Mouse (Mus musculus) embryonic facial prominence, embryonic 13.5 days (tissue): ENCODE results near the gene Ppp1cc. TPM values are rescaled to one million over a fixed set of nuclear protein-coding genes. Genes with fewer than 3 reads are reported as not detected.

Experiments
- ATAC-seq: fragments of 200-750 bp; cut with Nextera tagmentation; 2 replicates; pipeline ENCODE4 v1.8.0; 2017; ENCODE audit warnings: low read depth; ENCODE audit not compliant: insufficient number of reproducible peaks, insufficient read depth, low FRiP score, low TSS enrichment
- H3K27ac ChIP-seq: fragments of 300-500 bp; sonication (generic); 2 replicates; pipeline ENCODE4 v1.5.1; 2015; ENCODE audit warnings: moderate library complexity, mild to moderate bottlenecking, inconsistent platforms
- H3K27me3 ChIP-seq: fragments of 300-500 bp; sonication (generic); 2 replicates; pipeline ENCODE4 v1.6.1; 2015; ENCODE audit warnings: mild to moderate bottlenecking, inconsistent platforms
- H3K36me3 ChIP-seq: fragments of 300-500 bp; sonication (generic); 2 replicates; pipeline ENCODE4 v1.6.1; 2015; ENCODE audit warnings: mild to moderate bottlenecking, inconsistent platforms
- H3K4me1 ChIP-seq: fragments of 300-500 bp; sonication (generic); 2 replicates; pipeline ENCODE4 v1.6.1; 2015; ENCODE audit warnings: inconsistent platforms
- H3K4me2 ChIP-seq: fragments of 300-500 bp; sonication (generic); 2 replicates; pipeline ENCODE4 v1.6.1; 2015; ENCODE audit warnings: moderate library complexity, mild to moderate bottlenecking, inconsistent platforms
- H3K4me3 ChIP-seq: fragments of 300-500 bp; sonication (generic); 2 replicates; pipeline ENCODE4 v1.5.1; 2015; ENCODE audit warnings: mild to moderate bottlenecking, inconsistent platforms
- H3K9ac ChIP-seq: fragments of 300-500 bp; sonication (generic); 2 replicates; pipeline ENCODE4 v1.6.1; 2015; ENCODE audit warnings: mild to moderate bottlenecking, inconsistent platforms
- H3K9me3 ChIP-seq: fragments of 300-500 bp; sonication (generic); 2 replicates; pipeline ENCODE4 v1.6.1; 2016; ENCODE audit warnings: inconsistent platforms
- WGBS: fragments of 180-500 bp; shearing (Covaris S2); methylation state at CpG from one replicate; pipeline ENCODE4 v1.1.7; 2015; ENCODE audit warnings: mixed read lengths; 5-methylcytosine and 5-hydroxymethylcytosine counted together
- polyA plus RNA-seq: library from polyadenylated mRNA; unstranded; fragments of >200 nt; fragmentation: Nextera tagmentation; extraction: Ambion mirVana; gene quantifications from 2 replicates; pipeline ENCODE4 v1.2.1, GENCODE M21; 2015

The Ppp1cc gene
- polyA plus RNA-seq, 1 experiment from 2014 or later: 249 TPM

- Histone ChIP-seq H3K4me2 (no peak overlapping the region), H3K9me3 (peaks cover 5% of the 10 kb centered on the region), H3K27me3 (no peaks in the 10 kb centered on the region), H3K4me3 (no peak overlapping the region), H3K9ac (no peak overlapping the region), H3K4me1 (peaks cover 31% of the 10 kb centered on the region), H3K36me3 (peaks cover 8% of the 10 kb centered on the region), H3K27ac (no peak overlapping the region)
- WGBS: 86% methylated on average over 2 of the region's 2 CpGs
- ATAC-seq: no peak
Observed at GRCm38 (mm10) chr5:122224291-122224690, 66.2 kb downstream of the Ppp1cc start.

Other genes starting within 250 kb of the Ppp1cc start
- 4.0 and 4.8 TPM in 2 replicates for gene Cux2, start 108.2 kb upstream of the Ppp1cc start, polyA plus RNA-seq
- gene Myl2, start 57.3 kb upstream of the Ppp1cc start, polyA plus RNA-seq: 31.8 TPM in 1 of 2 replicates, not detected in the other
- gene Ccdc63, start 17.5 kb upstream of the Ppp1cc start, polyA plus RNA-seq: not detected in 2 replicates
- 8.6 and 10.0 TPM in 2 replicates for gene Hvcn1, start 48.5 kb downstream of the Ppp1cc start, polyA plus RNA-seq
- gene Tctn1, start 106.2 kb downstream of the Ppp1cc start, polyA plus RNA-seq: 5.0 and 8.0 TPM in 2 replicates
- 9.2 TPM in 2 replicates for gene Pptc7, start 126.1 kb downstream of the Ppp1cc start, polyA plus RNA-seq
- 17.1 and 21.4 TPM in 2 replicates for gene Rad9b, start 196.0 kb downstream of the Ppp1cc start, polyA plus RNA-seq
- gene Vps29, start 196.1 kb downstream of the Ppp1cc start, polyA plus RNA-seq: 191 and 192 TPM in 2 replicates
- gene Gpn3, start 213.6 kb downstream of the Ppp1cc start, polyA plus RNA-seq: 77.6 and 85.1 TPM in 2 replicates
- gene Fam216a, start 214.1 kb downstream of the Ppp1cc start, polyA plus RNA-seq: 85.9 and 86.9 TPM in 2 replicates
- gene Arpc3, start 233.6 kb downstream of the Ppp1cc start, polyA plus RNA-seq: 109 and 128 TPM in 2 replicates